In genomic region chr14:61680818-61681707, GRCm38 (mm10) we compare ENCODE assay signal across 8 mouse cellular contexts.
A peak's percentile ranks its signal among the peaks of the same experiment; 100 is the strongest.
DNase-seq lines count a peak whose midpoint lies in the region; ATAC-seq and TF ChIP-seq lines count a peak whose summit lies in the region.

No protein-coding gene starts in this region.

- H3ac ChIP-seq in myocyte (ENCODE audit: control insufficient read depth, insufficient read length): peak overlapping the region; percentile 58

- peak; percentile 91 for DNase-seq in brain, embryonic 18.5 days (ENCODE audit: low read depth, low spot score)
- peak; percentile 95 for DNase-seq in kidney, postnatal 0 days (ENCODE audit: low spot score)
- peak; percentile 96 for DNase-seq in liver, embryonic 11.5 days (ENCODE audit: low spot score)

- WGBS in heart, embryonic 12.5 days: under 1% methylated on average over 49 of the region's 50 CpGs
- WGBS in kidney, postnatal 0 days: under 1% methylated on average over 45 of the region's 50 CpGs
- WGBS in liver, embryonic 11.5 days: under 1% methylated on average over 43 of the region's 50 CpGs
- WGBS in stomach, embryonic 14.5 days: under 1% methylated on average over 50 of the region's 50 CpGs

- peak; percentile 32; the same call in 1 of the 2 replicates for TF ChIP-seq CTCF in kidney, postnatal 0 days (IDR thresholded peaks at IDR 0.05; ENCODE audit: low read depth)

- peak; percentile 61 for TF ChIP-seq POLR2A in myocyte (IDR thresholded peaks at IDR 0.05; ENCODE audit: insufficient read length, low read depth)

- H3K4me1 ChIP-seq in erythroblast, embryonic 14.5 days (ENCODE audit: control insufficient read depth): peaks cover 61% of the 10 kb centered on the region
- peaks cover 25% of the 10 kb centered on the region for H3K4me1 ChIP-seq in heart, embryonic 12.5 days (replicated peaks)
- peaks cover 15% of the 10 kb centered on the region; the same call in 1 of the 2 replicates for H3K4me1 ChIP-seq in kidney, postnatal 0 days (replicated peaks; ENCODE audit: insufficient read depth, low read length)
- peaks cover 14% of the 10 kb centered on the region for H3K4me1 ChIP-seq in liver, embryonic 11.5 days (replicated peaks; ENCODE audit: control insufficient read depth, insufficient read depth, low read length)
- H3K4me1 ChIP-seq in stomach, embryonic 14.5 days (ENCODE audit: control insufficient read depth, insufficient read depth, low read length): peaks cover 6% of the 10 kb centered on the region

- peak overlapping the region; percentile 85 for H3K4me2 ChIP-seq in heart, embryonic 12.5 days
- peak overlapping the region; percentile 98 for H3K4me2 ChIP-seq in kidney, postnatal 0 days (ENCODE audit: low read length)
- peak overlapping the region; percentile 95 for H3K4me2 ChIP-seq in liver, embryonic 11.5 days
- peak overlapping the region; percentile 87 for H3K4me2 ChIP-seq in myocyte (ENCODE audit: low read depth)
- H3K4me2 ChIP-seq in stomach, embryonic 14.5 days (replicated peaks; ENCODE audit: low read depth, low read length): peak overlapping the region; percentile 92

- H3K9ac ChIP-seq in heart, embryonic 12.5 days: peak overlapping the region; percentile 94
- peak overlapping the region; percentile 89 for H3K9ac ChIP-seq in kidney, postnatal 0 days (ENCODE audit: low read depth, low read length)
- H3K9ac ChIP-seq in liver, embryonic 11.5 days (ENCODE audit: low read depth, low read length): peak overlapping the region; percentile 83
- peak overlapping the region; percentile 65 for H3K9ac ChIP-seq in stomach, embryonic 14.5 days (replicated peaks; ENCODE audit: low read depth, low read length)

- H3K9me3 ChIP-seq in erythroblast, embryonic 14.5 days (ENCODE audit: control insufficient read depth, low read length): peaks cover 12% of the 10 kb centered on the region; the same call in 1 of the 2 replicates
- no peaks in the 10 kb centered on the region for H3K9me3 ChIP-seq in heart, embryonic 12.5 days (replicated peaks)
- no peaks in the 10 kb centered on the region for H3K9me3 ChIP-seq in kidney, postnatal 0 days (replicated peaks; ENCODE audit: low read length)
- no peaks in the 10 kb centered on the region for H3K9me3 ChIP-seq in liver, embryonic 11.5 days (ENCODE audit: control insufficient read depth, low read length)
- H3K9me3 ChIP-seq in stomach, embryonic 14.5 days (ENCODE audit: control insufficient read depth, low read depth, low read length): no peaks in the 10 kb centered on the region

- peaks cover 43% of the 10 kb centered on the region for H3K79me2 ChIP-seq in myocyte (ENCODE audit: control insufficient read depth, insufficient read depth)

- peak overlapping the region; percentile 98 for H3K27ac ChIP-seq in heart, embryonic 12.5 days (ENCODE audit: poor library complexity, severe bottlenecking)
- H3K27ac ChIP-seq in kidney, postnatal 0 days: peak overlapping the region; percentile 98
- H3K27ac ChIP-seq in liver, embryonic 11.5 days (ENCODE audit: low read depth, low read length): peak overlapping the region; percentile 97
- H3K27ac ChIP-seq in stomach, embryonic 14.5 days (ENCODE audit: low read length): peak overlapping the region; percentile 96

- peaks cover 33% of the 10 kb centered on the region for H3K27me3 ChIP-seq in erythroblast, embryonic 14.5 days (ENCODE audit: control insufficient read depth)
- H3K27me3 ChIP-seq in heart, embryonic 12.5 days (replicated peaks): 0 out of 2 replicates have a peak, but pooled peaks cover 3% of the 10 kb centered on the region
- no peaks in the 10 kb centered on the region for H3K27me3 ChIP-seq in kidney, postnatal 0 days (ENCODE audit: insufficient read depth, low read length)
- H3K27me3 ChIP-seq in liver, embryonic 11.5 days (replicated peaks; ENCODE audit: control insufficient read depth, insufficient read depth, low read length): peaks cover 22% of the 10 kb centered on the region
- no peaks in the 10 kb centered on the region for H3K27me3 ChIP-seq in myocyte (ENCODE audit: control insufficient read depth, insufficient read depth, insufficient read length)
- peaks cover 10% of the 10 kb centered on the region for H3K27me3 ChIP-seq in stomach, embryonic 14.5 days (ENCODE audit: control insufficient read depth, insufficient read depth, low read length)

- peak; percentile 53 for ATAC-seq in CD4-positive, CD25-positive, alpha-beta regulatory T cell, adult 4 months
- ATAC-seq in heart, embryonic 12.5 days (ENCODE audit: insufficient number of reproducible peaks, low FRiP score): peak; percentile 82
- peak; percentile 85 for ATAC-seq in kidney, postnatal 0 days (replicated peaks; ENCODE audit: low FRiP score, low read depth)
- ATAC-seq in liver, embryonic 11.5 days (replicated peaks; ENCODE audit: low FRiP score): peak; percentile 78
- peak; percentile 86 for ATAC-seq in stomach, embryonic 14.5 days (ENCODE audit: insufficient number of reproducible peaks, insufficient read depth, low FRiP score, low read depth)

- peaks cover 34% of the 10 kb centered on the region for H3K36me3 ChIP-seq in erythroblast, embryonic 14.5 days (ENCODE audit: control insufficient read depth)
- H3K36me3 ChIP-seq in heart, embryonic 12.5 days: no peaks in the 10 kb centered on the region
- H3K36me3 ChIP-seq in kidney, postnatal 0 days (ENCODE audit: insufficient read depth, low read length): no peaks in the 10 kb centered on the region
- H3K36me3 ChIP-seq in liver, embryonic 11.5 days (ENCODE audit: control insufficient read depth, insufficient read depth, low read length): no peaks in the 10 kb centered on the region
- H3K36me3 ChIP-seq in myocyte (ENCODE audit: control insufficient read depth, insufficient read depth): no peaks in the 10 kb centered on the region
- no peaks in the 10 kb centered on the region for H3K36me3 ChIP-seq in stomach, embryonic 14.5 days (ENCODE audit: control insufficient read depth, insufficient read depth, low read length)

- peak overlapping the region; percentile 96 for H3K4me3 ChIP-seq in erythroblast, embryonic 14.5 days (replicated peaks)
- H3K4me3 ChIP-seq in heart, embryonic 12.5 days: peak overlapping the region; percentile 81
- H3K4me3 ChIP-seq in kidney, postnatal 0 days (replicated peaks; ENCODE audit: low read depth, low read length): peak overlapping the region; percentile 58
- H3K4me3 ChIP-seq in liver, embryonic 11.5 days (ENCODE audit: low read depth, low read length): peak overlapping the region; percentile 85
- H3K4me3 ChIP-seq in myocyte: peak overlapping the region; percentile 74
- H3K4me3 ChIP-seq in stomach, embryonic 14.5 days (ENCODE audit: low read depth, low read length): peak overlapping the region; percentile 78

TF ChIP-seq in myocyte, 11 proteins besides CTCF, POLR2A, EP300 and RAD21:
- TF ChIP-seq CEBPB (IDR thresholded peaks at IDR 0.05; ENCODE audit: insufficient read depth, poor library complexity, severe bottlenecking): peak; percentile 62; the same call in 1 of the 2 replicates
- TF ChIP-seq MAX (IDR thresholded peaks at IDR 0.05; ENCODE audit: low read depth): no peak
- no peak for TF ChIP-seq TCF12 (IDR thresholded peaks at IDR 0.05; ENCODE audit: insufficient read depth, poor library complexity, severe bottlenecking)
- TF ChIP-seq MYOG (IDR thresholded peaks at IDR 0.05; ENCODE audit: control insufficient read depth in 1 of 3, insufficient read depth in 1 of 3, insufficient read length in 2 of 3, low read depth in 2 of 3): peak in 1 of 3 experiments; percentile 4
- no peak for TF ChIP-seq SRF (IDR thresholded peaks at IDR 0.05; ENCODE audit: control insufficient read depth, insufficient read length, low read depth)
- no peak for TF ChIP-seq TCF3 (IDR thresholded peaks at IDR 0.05; ENCODE audit: insufficient read length, low read depth)
- no peak for TF ChIP-seq REST (IDR thresholded peaks at IDR 0.05; ENCODE audit: insufficient read depth, insufficient read length)
- peak; percentile 74 for TF ChIP-seq E2F4 (IDR thresholded peaks at IDR 0.05; ENCODE audit: insufficient read depth)
- TF ChIP-seq POLR2AphosphoS2 (IDR thresholded peaks at IDR 0.05; ENCODE audit: insufficient read length, low read depth): no peak
- TF ChIP-seq MYOD1 (IDR thresholded peaks at IDR 0.05; ENCODE audit: control insufficient read depth in 1 of 3, insufficient read length in 2 of 3, low read depth in 2 of 3): no peak
- peak; percentile 87 for TF ChIP-seq USF1 (IDR thresholded peaks at IDR 0.05; ENCODE audit: low read depth)

Comparison
In these comparisons a context has a peak if more than half of its experiments do, and no peak if none do; other contexts are left out.
1. Peak in every context shown above with its lines: DNase-seq, ATAC-seq, H3K4me3 ChIP-seq and H3K27ac ChIP-seq.